Mouse (Mus musculus) forebrain, embryonic 11.5 days (tissue): ENCODE results near the gene Fndc7. TPM values are rescaled to one million over a fixed set of nuclear protein-coding genes. Genes with fewer than 3 reads are reported as not detected.
A peak's percentile ranks its signal among the peaks of the same experiment; 100 is the strongest.
"Not testable (repeated sequence)": the region's sequence is repeated elsewhere in the genome, so short reads cannot be mapped to it uniquely, and the experiment has no call there.

Experiments
- ATAC-seq: fragments of 200-750 bp; cut with Nextera tagmentation; replicated peaks from 2 replicates; pipeline ENCODE4 v1.8.0; 2017; ENCODE audit warnings: moderate TSS enrichment; ENCODE audit not compliant: low FRiP score
- DNase-seq: peaks from one replicate; pipeline ENCODE4 v3.0.0-alpha.2; 2017; ENCODE audit warnings: low spot score
- H3K27ac ChIP-seq: fragments of 300-500 bp; sonication (generic); 2 replicates; pipeline ENCODE4 v1.5.1; 2014; ENCODE audit warnings: low read depth, low read length
- H3K27me3 ChIP-seq: fragments of 300-500 bp; sonication (generic); 2 replicates; pipeline ENCODE4 v1.6.1; 2014; ENCODE audit warnings: mild to moderate bottlenecking, low read length, mixed read lengths; ENCODE audit not compliant: control insufficient read depth, insufficient read depth
- H3K36me3 ChIP-seq: fragments of 300-500 bp; sonication (generic); 2 replicates; pipeline ENCODE4 v1.6.1; 2014; ENCODE audit warnings: mild to moderate bottlenecking, low read length, moderate library complexity, mixed read lengths; ENCODE audit not compliant: control insufficient read depth, insufficient read depth
- H3K4me1 ChIP-seq: fragments of 300-500 bp; sonication (generic); replicated peaks from 2 replicates; pipeline ENCODE4 v1.6.1; 2014; ENCODE audit warnings: low read length, mixed read lengths; ENCODE audit not compliant: control insufficient read depth, insufficient read depth
- H3K4me2 ChIP-seq: fragments of 300-500 bp; sonication (generic); 2 replicates; pipeline ENCODE4 v1.6.1; 2014; ENCODE audit warnings: low read depth, mild to moderate bottlenecking, low read length, moderate library complexity, mixed read lengths; ENCODE audit not compliant: severe bottlenecking
- H3K4me3 ChIP-seq: fragments of 300-500 bp; sonication (generic); 2 replicates; pipeline ENCODE4 v1.5.1; 2014; ENCODE audit warnings: low read depth, low read length
- H3K9ac ChIP-seq: fragments of 300-500 bp; sonication (generic); 2 replicates; pipeline ENCODE4 v1.6.1; 2014; ENCODE audit warnings: low read length
- H3K9me3 ChIP-seq: fragments of 300-500 bp; sonication (generic); 2 replicates; pipeline ENCODE4 v1.6.1; 2016; ENCODE audit warnings: low read length, mixed read lengths; ENCODE audit not compliant: control insufficient read depth
- WGBS: fragments of 180-500 bp; shearing (Covaris S2); extraction: QIAGEN DNeasy Blood & Tissue Kit; methylation state at CpG from one replicate; pipeline ENCODE4 v1.1.7; 2014; 5-methylcytosine and 5-hydroxymethylcytosine counted together
- polyA plus RNA-seq: library from polyadenylated mRNA; unstranded; fragments of >200 nt; fragmentation: Nextera tagmentation; extraction: Ambion mirVana; gene quantifications from 2 replicates; pipeline ENCODE4 v1.2.1, GENCODE M21; 2014

Fndc7 gene
- polyA plus RNA-seq, 1 experiment from 2014 or later = not detected

GRCm38 (mm10) chr3:108865676-108866075 is 24.1 kb downstream of the Fndc7 start:
- Histone ChIP-seq H3K36me3 (no peaks in the 10 kb centered on the region), H3K4me1 (no peaks in the 10 kb centered on the region), H3K4me2 (no peak overlapping the region), H3K9ac (no peak overlapping the region), H3K4me3 (no peak overlapping the region), H3K27ac (no peak overlapping the region), H3K9me3 (no peaks in the 10 kb centered on the region), H3K27me3 (no peaks in the 10 kb centered on the region)
- WGBS = 92% methylated on average over 3 of the region's 3 CpGs
- ATAC-seq (no peak), DNase-seq (no peak)

- H3K27me3 ChIP-seq = no peaks in the 10 kb centered on the region
- no peaks in the 10 kb centered on the region for H3K4me1 ChIP-seq
- WGBS = 42% methylated on average over 3 of the region's 3 CpGs
- H3K9ac ChIP-seq = no peak overlapping the region
- H3K4me3 ChIP-seq = no peak overlapping the region
- DNase-seq (no peak), ATAC-seq (no peak)
- H3K27ac ChIP-seq = no peak overlapping the region
- H3K4me2 ChIP-seq = no peak overlapping the region
- no peaks in the 10 kb centered on the region for H3K36me3 ChIP-seq
- H3K9me3 ChIP-seq = no peaks in the 10 kb centered on the region
Measured at GRCm38 (mm10) chr3:108865129-108865528, 24.7 kb downstream of the Fndc7 start.

GRCm38 (mm10) chr3:108863091-108863490 is 26.7 kb downstream of the Fndc7 start:
- 90% methylated on average over 10 of the region's 10 CpGs for WGBS
- no peaks in the 10 kb centered on the region for H3K9me3 ChIP-seq
- ATAC-seq = no peak

GRCm38 (mm10) chr3:108862282-108862681 is 27.5 kb downstream of the Fndc7 start:
- H3K27ac ChIP-seq, H3K27me3 ChIP-seq, H3K9me3 ChIP-seq, H3K9ac ChIP-seq, H3K36me3 ChIP-seq, H3K4me1 ChIP-seq, H3K4me2 ChIP-seq, DNase-seq, ATAC-seq, H3K4me3 ChIP-seq: not testable (repeated sequence)
- 94% methylated on average over 4 of the region's 4 CpGs for WGBS

More at GRCm38 (mm10) chr3:108863091-108863490, 26.7 kb downstream of the Fndc7 start:
- H3K36me3 ChIP-seq = no peaks in the 10 kb centered on the region
- no peaks in the 10 kb centered on the region for H3K27me3 ChIP-seq
- H3K4me1 ChIP-seq = no peaks in the 10 kb centered on the region; the same call in 1 of the 2 replicates
- no peak overlapping the region for H3K9ac ChIP-seq
- no peak overlapping the region for H3K4me3 ChIP-seq
- DNase-seq = no peak
- H3K27ac ChIP-seq = no peak overlapping the region
- H3K4me2 ChIP-seq = no peak overlapping the region

- ATAC-seq = no peak
- WGBS = 87% methylated on average over 2 of the region's 2 CpGs
- no peak for DNase-seq
- H3K36me3 ChIP-seq = no peaks in the 10 kb centered on the region
- no peak overlapping the region for H3K4me2 ChIP-seq
- H3K4me1 ChIP-seq = peaks cover 2% of the 10 kb centered on the region; the same call in 1 of the 2 replicates
- no peak overlapping the region for H3K27ac ChIP-seq
- H3K9me3 ChIP-seq = no peaks in the 10 kb centered on the region
- no peaks in the 10 kb centered on the region for H3K27me3 ChIP-seq
- H3K9ac ChIP-seq = no peak overlapping the region
- H3K4me3 ChIP-seq = no peak overlapping the region
Measured at GRCm38 (mm10) chr3:108860786-108861185, 29.0 kb downstream of the Fndc7 start.

GRCm38 (mm10) chr3:108858231-108858770 is 31.5 kb downstream of the Fndc7 start:
- ATAC-seq (peak; percentile 93), DNase-seq (peak; percentile 76)
- peaks cover 2% of the 10 kb centered on the region; the same call in 1 of the 2 replicates for H3K4me1 ChIP-seq
- H3K9me3 ChIP-seq = no peaks in the 10 kb centered on the region
- H3K36me3 ChIP-seq = no peaks in the 10 kb centered on the region
- peak overlapping the region; percentile 19; the same call in 1 of the 2 replicates for H3K27ac ChIP-seq
- H3K4me2 ChIP-seq = no peak overlapping the region
- no peaks in the 10 kb centered on the region for H3K27me3 ChIP-seq
- H3K4me3 ChIP-seq = no peak overlapping the region
- 33% methylated on average over 7 of the region's 7 CpGs for WGBS
- H3K9ac ChIP-seq = peak overlapping the region; percentile 20; the same call in 1 of the 2 replicates

GRCm38 (mm10) chr3:108857714-108858113 is 32.1 kb downstream of the Fndc7 start:
- DNase-seq (no peak), ATAC-seq (peak; percentile 43)
- Histone ChIP-seq H3K36me3 (no peaks in the 10 kb centered on the region), H3K4me2 (no peak overlapping the region), H3K27ac (peak overlapping the region; percentile 19; the same call in 1 of the 2 replicates), H3K4me1 (peaks cover 2% of the 10 kb centered on the region; the same call in 1 of the 2 replicates), H3K9me3 (no peaks in the 10 kb centered on the region), H3K27me3 (no peaks in the 10 kb centered on the region), H3K9ac (no peak overlapping the region), H3K4me3 (no peak overlapping the region)
- WGBS = 87% methylated on average over 1 of the region's 1 CpGs

- no peaks in the 10 kb centered on the region for H3K27me3 ChIP-seq
- ATAC-seq (no peak), DNase-seq (no peak)
- no peaks in the 10 kb centered on the region for H3K36me3 ChIP-seq
- no peak overlapping the region for H3K4me3 ChIP-seq
- H3K4me1 ChIP-seq = peaks cover 2% of the 10 kb centered on the region; the same call in 1 of the 2 replicates
- WGBS = 11% methylated on average over 3 of the region's 3 CpGs
- H3K9me3 ChIP-seq = no peaks in the 10 kb centered on the region
- no peak overlapping the region for H3K27ac ChIP-seq
- no peak overlapping the region for H3K4me2 ChIP-seq
- no peak overlapping the region for H3K9ac ChIP-seq
Measured at GRCm38 (mm10) chr3:108857124-108857470, 32.7 kb downstream of the Fndc7 start.
